Mouse (Mus musculus) pancreas, adult 10 weeks (tissue): Measurements from ENCODE around the gene Gh. TPM values are rescaled to one million over a fixed set of nuclear protein-coding genes. Genes with fewer than 3 reads are reported as not detected.

Experiments used
- polyA plus RNA-seq: library from polyadenylated mRNA; stranded (reverse); fragments of 350-450 nt; fragmentation: Illumina TruSeq; extraction: RNeasy Lipid Tissue Mini Kit (QIAGEN cat#74804); gene quantifications from one replicate; pipeline ENCODE4 v1.2.3, GENCODE M21; 2015; ENCODE audit warnings: low read depth, low replicate concordance; ENCODE audit not compliant: insufficient read depth

Gene Gh
- not detected for polyA plus RNA-seq

GRCm38 (mm10) chr11:106301765-106302164 is at the start of gene Gh:
TSS of gene Gh (minus strand) at chr11:106301865.

GRCm38 (mm10) chr11:106314333-106314812 is 12.7 kb upstream of the Gh start, which contains the start of gene Cd79b:
TSS of gene Cd79b (minus strand) at chr11:106314762.

GRCm38 (mm10) chr11:106276454-106276853 is 25.2 kb downstream of the Gh start, which contains the start of gene Tcam1:
TSS of gene Tcam1 (plus strand) at chr11:106276672.

GRCm38 (mm10) chr11:106272644-106273310 is 28.9 kb downstream of the Gh start, which contains the start of gene Smarcd2:
TSS of gene Smarcd2 (minus strand) at chr11:106272972.

GRCm38 (mm10) chr11:106255685-106256451 is 45.8 kb downstream of the Gh start, which contains the start of the genes Ftsj3 and Psmc5:
TSS of gene Ftsj3 (minus strand) at chr11:106256079.
TSS of gene Psmc5 (plus strand) at chr11:106256154.

Other genes starting within 250 kb of the Gh start
- gene Taco1, start 235.8 kb downstream of the Gh start, polyA plus RNA-seq = 2.0 TPM
- gene Map3k3, start 217.3 kb downstream of the Gh start, polyA plus RNA-seq = 8.0 TPM
- not detected for gene Gm10840, start 141.0 kb downstream of the Gh start, polyA plus RNA-seq
- 3.0 TPM for gene Limd2, start 141.0 kb downstream of the Gh start, polyA plus RNA-seq
- gene Strada, start 99.7 kb downstream of the Gh start, polyA plus RNA-seq = 2.8 TPM
- gene Ccdc47, start 85.5 kb downstream of the Gh start, polyA plus RNA-seq = 12.5 TPM
- gene Ddx42, start 84.9 kb downstream of the Gh start, polyA plus RNA-seq = 9.1 TPM
- gene Ftsj3, start 45.8 kb downstream of the Gh start, polyA plus RNA-seq = 7.7 TPM
- gene Psmc5, start 45.7 kb downstream of the Gh start, polyA plus RNA-seq = 24.6 TPM
- 33.7 TPM for gene Smarcd2, start 28.9 kb downstream of the Gh start, polyA plus RNA-seq
- not detected for gene Tcam1, start 25.2 kb downstream of the Gh start, polyA plus RNA-seq
- gene Cd79b, start 12.9 kb upstream of the Gh start, polyA plus RNA-seq = 1.7 TPM
- gene Scn4a, start 51.4 kb upstream of the Gh start, polyA plus RNA-seq = not detected
- not detected for gene Prr29, start 63.6 kb upstream of the Gh start, polyA plus RNA-seq
- 16.8 TPM for gene Icam2, start 86.2 kb upstream of the Gh start, polyA plus RNA-seq
- gene Ern1, start 186.0 kb upstream of the Gh start, polyA plus RNA-seq = 7.2 TPM